Mouse (Mus musculus) kidney, adult 9 months (tissue): ENCODE measurements around the gene Ubl5.
"Not testable (repeated sequence)": the region's sequence is repeated elsewhere in the genome, so short reads cannot be mapped to it uniquely, and the experiment has no call there.

Source experiments
- DNase-seq: peaks from one replicate; pipeline ENCODE4 v3.0.0; 2022

Gene Ubl5

DNA sequence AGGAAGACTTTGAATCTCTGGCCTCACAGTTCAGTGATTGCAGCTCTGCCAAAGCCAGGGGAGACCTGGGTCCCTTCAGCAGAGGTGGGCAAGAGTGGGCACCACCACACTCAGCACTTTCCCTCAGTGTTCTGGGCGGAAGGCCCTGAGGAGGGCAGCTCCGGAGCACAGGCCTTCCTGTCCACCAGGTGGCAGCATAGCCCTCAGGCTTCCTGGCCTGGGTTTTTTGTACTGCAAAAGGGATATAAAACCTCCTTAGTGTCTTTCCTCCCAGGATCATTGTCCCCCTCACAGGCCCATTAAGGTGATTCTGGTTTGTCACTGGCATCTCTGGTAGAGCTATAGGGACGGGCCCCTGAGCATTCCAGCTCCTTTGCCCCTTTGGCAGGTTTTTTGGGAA is 19.6 kb downstream of the Ubl5 start:
- DNase-seq, result peak; percentile 54

DNA sequence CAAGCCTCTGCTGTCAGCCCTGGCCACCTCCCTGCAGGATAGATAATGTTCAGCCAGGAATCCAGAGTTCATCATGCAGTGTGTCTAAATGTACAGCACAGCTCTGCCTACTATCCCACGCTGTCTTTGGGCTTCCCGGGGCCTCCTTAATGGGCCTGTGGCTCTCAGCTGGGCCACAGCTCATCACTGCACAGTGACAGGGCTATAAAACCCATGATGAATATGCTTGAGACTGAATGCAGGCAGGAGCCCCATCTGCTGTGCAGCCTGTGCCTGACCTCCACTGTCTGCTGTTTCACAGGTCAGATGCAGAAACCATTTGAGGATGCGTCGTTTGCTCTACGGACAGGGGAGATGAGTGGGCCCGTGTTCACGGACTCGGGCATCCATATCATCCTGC is 20.2 kb downstream of the Ubl5 start:
- DNase-seq, result no peak

DNA sequence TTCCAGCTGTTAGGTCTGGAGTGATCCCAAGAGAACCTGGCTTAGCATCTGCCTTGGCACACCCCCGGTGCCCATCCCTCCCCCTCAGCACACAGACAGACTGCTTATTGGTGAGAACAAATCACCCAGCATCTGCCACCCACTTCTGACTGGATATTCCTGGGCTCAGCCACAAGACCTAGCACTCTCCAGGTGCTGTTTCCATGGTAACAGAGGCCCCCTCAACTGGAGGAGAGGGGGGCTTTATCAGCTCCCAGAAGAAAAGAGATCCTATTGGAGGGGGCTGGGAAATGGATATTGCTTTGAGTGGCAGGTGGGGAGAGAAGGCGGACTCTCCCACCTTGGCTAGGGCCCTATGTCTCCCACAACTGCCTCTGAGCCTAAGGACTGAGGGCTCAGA is 21.3 kb downstream of the Ubl5 start:
- DNase-seq, result no peak

GRCm38 (mm10) chr9:20664366-20664765 is 21.7 kb downstream of the Ubl5 start:
- DNase-seq, result no peak

DNA sequence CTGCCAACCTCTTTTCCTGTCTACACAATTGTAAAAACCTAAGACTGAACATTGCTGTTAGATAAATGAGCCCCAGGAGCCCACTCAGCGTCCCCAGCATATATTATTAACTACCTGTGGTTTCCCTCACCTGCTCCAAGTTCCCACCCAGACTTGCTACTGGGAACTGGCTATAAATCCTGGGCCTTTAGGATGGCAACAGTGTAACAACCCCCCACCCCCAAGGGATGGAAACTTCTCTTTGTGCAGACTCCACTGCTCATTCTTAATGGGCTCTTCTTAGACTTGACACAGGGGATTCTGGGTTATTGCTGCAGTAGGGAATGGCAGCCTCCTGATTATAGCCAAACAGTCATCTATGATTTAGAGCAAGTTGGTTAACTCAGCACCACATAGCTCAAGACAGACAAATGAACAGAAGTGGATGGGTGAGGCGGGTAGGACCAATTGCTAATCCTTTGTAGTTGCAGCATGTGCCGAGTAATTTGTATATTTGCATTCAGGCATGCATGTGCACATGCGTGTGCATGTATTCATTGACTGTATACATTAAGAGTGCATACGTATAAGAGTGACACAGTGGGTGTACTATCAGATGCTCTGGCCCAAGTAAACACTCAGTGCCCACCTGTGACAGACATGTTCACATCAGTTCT is 22.4 kb downstream of the Ubl5 start:
- DNase-seq, result no peak

GRCm38 (mm10) chr9:20665925-20666324 is 23.2 kb downstream of the Ubl5 start:
- DNase-seq, result no peak

GRCm38 (mm10) chr9:20666510-20667034 is 23.9 kb downstream of the Ubl5 start:
- no peak for DNase-seq

- DNase-seq, result no peak
Measured at GRCm38 (mm10) chr9:20668065-20668464, 25.4 kb downstream of the Ubl5 start.

DNA sequence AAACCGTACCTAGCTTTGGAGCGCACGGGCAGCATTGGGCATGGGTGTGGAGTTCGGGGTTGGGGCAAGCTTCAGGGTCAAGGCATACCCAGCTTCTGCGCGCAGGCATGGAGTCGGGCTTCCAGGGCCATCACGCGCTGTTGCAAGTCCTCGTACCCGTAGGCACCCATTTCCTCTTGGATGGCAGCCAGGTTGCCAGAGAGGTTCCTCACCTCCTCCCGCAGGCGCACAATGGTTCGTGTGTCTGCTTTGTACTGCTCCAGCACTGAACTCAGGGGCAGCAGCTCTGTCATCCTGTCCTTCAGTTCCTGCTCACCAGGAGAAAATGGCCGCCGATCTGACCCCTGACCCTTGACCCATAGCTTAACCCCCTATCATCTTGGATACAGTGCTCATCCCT is 29.4 kb downstream of the Ubl5 start:
- DNase-seq, result no peak

DNA sequence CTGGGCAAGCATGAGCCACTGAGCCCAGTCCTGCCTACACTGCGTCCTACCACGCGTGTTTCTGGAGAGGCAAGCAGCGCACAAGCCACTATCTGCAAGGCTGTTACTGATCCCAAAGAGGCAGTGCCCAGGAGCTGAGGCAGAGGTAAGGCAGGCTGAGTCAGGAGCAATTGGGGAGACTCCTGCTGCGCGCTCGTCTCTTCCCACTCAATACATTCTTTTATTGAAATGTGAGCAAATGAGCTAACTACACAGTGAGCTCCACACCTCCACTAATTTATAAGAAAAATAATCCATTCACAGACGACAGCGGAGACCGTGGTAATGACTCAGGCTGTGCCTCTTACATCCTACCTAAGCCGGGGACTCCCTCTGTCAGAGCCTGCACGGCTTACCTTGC is 35.2 kb downstream of the Ubl5 start:
- DNase-seq, result no peak

- DNase-seq, result no peak
Measured at GRCm38 (mm10) chr9:20680378-20680958, 37.8 kb downstream of the Ubl5 start.

DNA sequence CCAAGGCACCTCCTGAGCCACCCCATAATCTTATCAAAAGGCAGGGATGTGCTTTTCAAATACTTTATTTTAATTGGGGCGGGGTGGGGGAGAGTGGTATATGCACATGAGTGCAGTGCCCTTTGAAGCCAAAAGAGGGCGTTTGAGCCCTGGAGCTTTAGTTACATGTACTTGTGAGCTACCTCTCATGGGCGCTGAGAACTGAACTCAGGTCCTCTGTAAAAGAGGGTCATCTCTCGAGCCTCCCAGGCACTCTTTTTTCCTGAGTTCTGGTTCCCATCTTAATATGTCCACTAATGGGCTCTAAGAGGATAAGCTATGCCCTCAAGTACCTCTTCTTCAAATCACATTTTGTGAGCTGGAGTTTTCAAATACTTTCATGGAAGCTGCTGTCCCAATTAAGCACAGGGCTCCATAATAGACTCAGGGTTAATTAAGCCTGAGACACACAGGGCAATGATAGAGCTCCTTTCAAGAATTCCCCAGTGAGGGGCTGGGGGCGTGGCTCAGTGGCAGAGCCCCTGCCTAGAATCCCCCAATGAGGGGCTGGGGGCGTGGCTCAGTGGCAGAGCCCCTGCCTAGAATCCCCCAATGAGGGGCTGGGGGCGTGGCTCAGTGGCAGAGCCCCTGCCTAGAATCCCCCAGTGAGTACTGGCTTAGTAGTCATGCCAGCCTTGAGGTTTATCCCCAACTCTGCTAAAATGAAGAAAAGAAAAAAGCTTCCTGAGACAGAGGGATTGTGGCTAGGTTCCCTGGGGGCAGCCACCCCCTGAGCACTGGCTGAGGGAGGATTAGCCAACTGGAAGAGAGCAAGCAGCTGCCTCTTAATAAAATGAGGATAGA is 39.1 kb downstream of the Ubl5 start:
- no peak for DNase-seq

DNA sequence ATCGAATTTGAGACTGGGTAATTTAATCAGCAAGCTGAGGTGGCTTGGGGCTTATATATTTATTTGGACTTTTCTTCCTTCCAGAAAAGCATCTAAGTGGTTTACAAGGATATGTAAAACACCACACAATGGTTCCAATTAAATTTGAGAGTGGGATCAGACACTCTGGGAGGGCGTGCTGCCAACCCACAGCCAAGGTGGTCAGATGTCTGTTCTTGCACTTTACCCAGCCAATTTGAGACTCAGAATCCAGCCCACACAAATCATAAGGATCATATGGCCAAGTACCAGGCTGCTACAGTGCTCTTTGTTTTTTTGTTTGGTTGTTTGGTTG is 39.7 kb downstream of the Ubl5 start:
- DNase-seq, result no peak

- no peak for DNase-seq
Measured at GRCm38 (mm10) chr9:20685081-20685861, 42.6 kb downstream of the Ubl5 start.

GRCm38 (mm10) chr9:20689403-20689802 is 46.7 kb downstream of the Ubl5 start:
- DNase-seq, result no peak

DNA sequence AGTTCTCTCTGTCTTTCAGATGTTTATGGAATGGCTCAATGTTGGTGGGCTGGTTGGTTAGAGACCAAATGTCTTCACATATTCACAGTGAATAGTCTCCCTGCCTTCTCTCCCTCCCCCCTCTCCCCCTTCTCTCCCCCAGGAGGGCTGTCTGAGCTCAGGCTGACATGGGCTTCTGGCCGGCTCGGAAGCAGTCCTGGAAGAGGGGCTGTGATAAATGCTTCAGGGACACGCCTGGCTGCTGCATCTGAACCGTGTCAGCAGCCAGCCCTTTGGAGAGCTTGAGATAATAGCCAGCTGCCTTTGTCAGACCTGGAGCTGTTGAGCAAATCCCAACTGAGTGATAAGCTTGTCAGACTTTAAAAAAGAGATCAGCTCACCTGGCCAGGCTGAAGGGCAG is 47.2 kb downstream of the Ubl5 start:
- DNase-seq, result no peak

DNA sequence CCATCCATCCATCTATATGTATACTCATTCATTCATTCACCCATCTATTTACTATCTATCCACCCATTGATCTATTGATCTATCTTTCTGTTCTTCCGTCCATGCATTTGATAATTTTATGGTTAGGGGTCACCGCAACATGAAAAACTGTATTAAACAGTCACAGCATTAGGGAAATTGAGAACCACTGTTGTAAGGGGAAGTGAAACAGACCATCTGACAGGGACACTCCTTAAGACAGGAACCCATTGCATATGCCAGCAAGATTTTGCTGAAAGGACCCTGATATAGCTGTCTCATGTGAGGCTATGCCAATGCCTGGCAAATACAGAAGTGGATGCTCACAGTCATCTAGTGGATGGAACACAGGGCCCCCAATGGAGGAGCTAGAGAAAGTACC is 47.8 kb downstream of the Ubl5 start:
- not testable (repeated sequence) for DNase-seq

GRCm38 (mm10) chr9:20692863-20693262 is 50.2 kb downstream of the Ubl5 start:
- no peak for DNase-seq

- DNase-seq, result no peak
Measured at GRCm38 (mm10) chr9:20694721-20695235, 52.1 kb downstream of the Ubl5 start.

DNA sequence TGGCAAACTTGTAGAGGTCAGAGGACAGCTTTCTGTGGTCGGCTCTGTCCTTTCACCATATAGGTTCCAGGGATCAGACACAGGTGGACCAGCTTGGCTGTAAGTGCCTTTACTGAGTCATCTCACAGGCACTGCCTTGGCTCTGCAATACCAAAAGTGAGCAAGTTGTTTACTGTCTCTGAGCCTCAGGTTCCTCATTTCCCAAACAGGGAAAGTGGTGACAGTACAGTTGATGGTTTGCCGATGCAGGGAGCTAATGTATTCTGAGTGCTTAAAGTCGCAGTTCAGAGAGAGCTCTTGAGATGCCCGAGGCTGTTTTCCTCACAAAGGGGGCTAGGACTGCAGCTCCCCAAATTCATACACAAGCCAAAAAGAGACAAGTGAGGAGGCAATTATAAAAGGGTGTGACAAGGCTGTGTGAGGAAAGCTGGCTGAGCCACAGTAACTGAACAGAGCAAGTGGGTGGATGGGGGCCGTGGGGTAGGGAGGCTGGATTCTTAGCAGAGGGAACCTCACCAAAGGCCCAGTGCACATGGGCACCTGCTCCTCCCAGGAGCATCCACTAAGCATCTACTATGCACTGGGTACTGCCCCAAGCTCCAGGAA is 53.5 kb downstream of the Ubl5 start:
- no peak for DNase-seq
